Mouse (Mus musculus): Measurements from ENCODE around the gene Igdcc4. TPM values are rescaled to one million over a fixed set of nuclear protein-coding genes. Genes with fewer than 3 reads are reported as not detected.
A peak's percentile ranks its signal among the peaks of the same experiment; 100 is the strongest.
"Not testable (repeated sequence)": the region's sequence is repeated elsewhere in the genome, so short reads cannot be mapped to it uniquely, and the experiment has no call there.

Igdcc4 gene
- polyA plus RNA-seq (2012; ENCODE audit: insufficient read depth, insufficient read length, low replicate concordance, missing spikeins) = not detected in 2 replicates

GRCm38 (mm10) chr9:65100991-65101685, at the start of gene Igdcc4:
Gene Igdcc4 (plus strand): TSS chr9:65101486.
- WGBS = 10% methylated on average over 70 of the region's 76 CpGs
- TF ChIP-seq POLR2A (IDR thresholded peaks at IDR 0.05; ENCODE audit: insufficient read depth, low read depth, low read length) (no peak), CTCF (IDR thresholded peaks at IDR 0.05; ENCODE audit: insufficient read depth, low read depth, low read length) (no peak)
- H3K27ac ChIP-seq (ENCODE audit: insufficient read depth, low read depth, low read length) = peak within 1 kb of the TSS; percentile 37; the same call in 1 of the 2 replicates
- peak within 1 kb of the TSS; percentile 55 for H3K4me3 ChIP-seq (ENCODE audit: insufficient read depth, low read depth, low read length)
- H3K4me1 ChIP-seq (ENCODE audit: control insufficient read depth, insufficient read depth, low read length) = peaks cover 16% of the 10 kb centered on the region

GRCm38 (mm10) chr9:65064251-65064650, 37.0 kb upstream of the Igdcc4 start:
- Histone ChIP-seq H3K4me1 (ENCODE audit: control insufficient read depth, insufficient read depth, low read length) (no peaks in the 10 kb centered on the region), H3K4me3 (ENCODE audit: insufficient read depth, low read depth, low read length) (no peak overlapping the region), H3K27ac (ENCODE audit: insufficient read depth, low read depth, low read length) (no peak overlapping the region)
- 91% methylated on average over 7 of the region's 7 CpGs for WGBS
- TF ChIP-seq CTCF (IDR thresholded peaks at IDR 0.05; ENCODE audit: insufficient read depth, low read depth, low read length) (no peak), POLR2A (IDR thresholded peaks at IDR 0.05; ENCODE audit: insufficient read depth, low read depth, low read length) (no peak)

- TF ChIP-seq CTCF (IDR thresholded peaks at IDR 0.05; ENCODE audit: insufficient read depth, low read depth, low read length) = no peak
- no peak for TF ChIP-seq POLR2A (IDR thresholded peaks at IDR 0.05; ENCODE audit: insufficient read depth, low read depth, low read length)
- 94% methylated on average over 3 of the region's 3 CpGs for WGBS
- Histone ChIP-seq H3K4me1 (ENCODE audit: control insufficient read depth, insufficient read depth, low read length) (no peaks in the 10 kb centered on the region), H3K4me3 (ENCODE audit: insufficient read depth, low read depth, low read length) (no peak overlapping the region), H3K27ac (ENCODE audit: insufficient read depth, low read depth, low read length) (no peak overlapping the region)
Observed at GRCm38 (mm10) chr9:65070587-65070986, 30.7 kb upstream of the Igdcc4 start.

GRCm38 (mm10) chr9:65073555-65073954, 27.7 kb upstream of the Igdcc4 start:
- Histone ChIP-seq H3K4me1 (ENCODE audit: control insufficient read depth, insufficient read depth, low read length) (no peaks in the 10 kb centered on the region), H3K4me3 (ENCODE audit: insufficient read depth, low read depth, low read length) (no peak overlapping the region), H3K27ac (ENCODE audit: insufficient read depth, low read depth, low read length) (no peak overlapping the region)
- 69% methylated on average over 9 of the region's 9 CpGs for WGBS
- TF ChIP-seq CTCF (IDR thresholded peaks at IDR 0.05; ENCODE audit: insufficient read depth, low read depth, low read length) = no peak
- TF ChIP-seq POLR2A (IDR thresholded peaks at IDR 0.05; ENCODE audit: insufficient read depth, low read depth, low read length) = no peak

- 86% methylated on average over 15 of the region's 15 CpGs for WGBS
- Histone ChIP-seq H3K4me3 (ENCODE audit: insufficient read depth, low read depth, low read length) (no peak overlapping the region), H3K4me1 (ENCODE audit: control insufficient read depth, insufficient read depth, low read length) (no peaks in the 10 kb centered on the region)
Observed at GRCm38 (mm10) chr9:65074251-65074650, 27.0 kb upstream of the Igdcc4 start.

GRCm38 (mm10) chr9:65074855-65075493, 26.3 kb upstream of the Igdcc4 start:
- no peaks in the 10 kb centered on the region for H3K4me1 ChIP-seq (ENCODE audit: control insufficient read depth, insufficient read depth, low read length)
- WGBS = 82% methylated on average over 6 of the region's 6 CpGs
- TF ChIP-seq CTCF (IDR thresholded peaks at IDR 0.05; ENCODE audit: insufficient read depth, low read depth, low read length) (no peak), POLR2A (IDR thresholded peaks at IDR 0.05; ENCODE audit: insufficient read depth, low read depth, low read length) (no peak)
- no peak overlapping the region for H3K4me3 ChIP-seq (ENCODE audit: insufficient read depth, low read depth, low read length)
- H3K27ac ChIP-seq (ENCODE audit: insufficient read depth, low read depth, low read length) = no peak overlapping the region

More at GRCm38 (mm10) chr9:65074251-65074650, 27.0 kb upstream of the Igdcc4 start:
- no peak overlapping the region for H3K27ac ChIP-seq (ENCODE audit: insufficient read depth, low read depth, low read length)
- no peak for TF ChIP-seq CTCF (IDR thresholded peaks at IDR 0.05; ENCODE audit: insufficient read depth, low read depth, low read length)
- TF ChIP-seq POLR2A (IDR thresholded peaks at IDR 0.05; ENCODE audit: insufficient read depth, low read depth, low read length) = no peak

GRCm38 (mm10) chr9:65077536-65077935, 23.8 kb upstream of the Igdcc4 start:
- no peak for TF ChIP-seq CTCF (IDR thresholded peaks at IDR 0.05; ENCODE audit: insufficient read depth, low read depth, low read length)
- TF ChIP-seq POLR2A (IDR thresholded peaks at IDR 0.05; ENCODE audit: insufficient read depth, low read depth, low read length) = no peak
- WGBS = 83% methylated on average over 5 of the region's 5 CpGs
- Histone ChIP-seq H3K4me3 (ENCODE audit: insufficient read depth, low read depth, low read length) (no peak overlapping the region), H3K27ac (ENCODE audit: insufficient read depth, low read depth, low read length) (no peak overlapping the region), H3K4me1 (ENCODE audit: control insufficient read depth, insufficient read depth, low read length) (no peaks in the 10 kb centered on the region)

- WGBS = 100% methylated on average over 2 of the region's 2 CpGs
- H3K4me3 ChIP-seq (ENCODE audit: insufficient read depth, low read depth, low read length); H3K27ac ChIP-seq (ENCODE audit: insufficient read depth, low read depth, low read length): not testable (repeated sequence)
- H3K4me1 ChIP-seq (ENCODE audit: control insufficient read depth, insufficient read depth, low read length) = peaks cover 13% of the 10 kb centered on the region
Observed at GRCm38 (mm10) chr9:65080141-65080540, 21.1 kb upstream of the Igdcc4 start.

GRCm38 (mm10) chr9:65083075-65083765, 18.1 kb upstream of the Igdcc4 start:
- peaks cover 13% of the 10 kb centered on the region for H3K4me1 ChIP-seq (ENCODE audit: control insufficient read depth, insufficient read depth, low read length)
- WGBS = 91% methylated on average over 18 of the region's 18 CpGs
- H3K4me3 ChIP-seq (ENCODE audit: insufficient read depth, low read depth, low read length) = no peak overlapping the region
- no peak for TF ChIP-seq CTCF (IDR thresholded peaks at IDR 0.05; ENCODE audit: insufficient read depth, low read depth, low read length)
- TF ChIP-seq POLR2A (IDR thresholded peaks at IDR 0.05; ENCODE audit: insufficient read depth, low read depth, low read length) = no peak
- no peak overlapping the region for H3K27ac ChIP-seq (ENCODE audit: insufficient read depth, low read depth, low read length)
